Mouse (Mus musculus) T-helper 2 cell (primary cell): ENCODE data around the gene Dpysl5.
"Not testable (repeated sequence)": the region's sequence is repeated elsewhere in the genome, so short reads cannot be mapped to it uniquely, and the experiment has no call there.

ENCODE experiments used
- in situ Hi-C: fragments of 300-600 bp; cut with MboI, MseI; formaldehyde crosslinking; loops from one replicate; pipeline ENCODE4 v1.15.1; 2025; ENCODE audit warnings: high pct_unique_total_duplicates

Gene Dpysl5

GRCm38 (mm10) chr5:30711147-30712001 is at the start of gene Dpysl5:
TSS of gene Dpysl5 (plus strand) at chr5:30711564.
- in situ Hi-C loops: loop anchor here (5.0 kb wide), 1 partner anchor 66 kb away; no protein-coding TSS in a partner anchor

- in situ Hi-C loops: no loop called here
These were observed 46.0 kb upstream of the Dpysl5 start for GRCm38 (mm10) chr5:30665360-30665759.

GRCm38 (mm10) chr5:30665968-30666367 is 45.4 kb upstream of the Dpysl5 start:
- in situ Hi-C loops: no loop called here

- in situ Hi-C loops: no loop called here
These were observed 44.8 kb upstream of the Dpysl5 start, which contains the start of gene Cenpa for GRCm38 (mm10) chr5:30666391-30667195. TSS of gene Cenpa (plus strand) at chr5:30666777.

- in situ Hi-C loops: no loop called here
These were observed 44.1 kb upstream of the Dpysl5 start for GRCm38 (mm10) chr5:30667215-30667614.

GRCm38 (mm10) chr5:30667686-30668085 is 43.7 kb upstream of the Dpysl5 start:
- in situ Hi-C loops: no loop called here

- in situ Hi-C loops: no loop called here
These were observed 42.5 kb upstream of the Dpysl5 start for GRCm38 (mm10) chr5:30668637-30669495.

- in situ Hi-C loops: no loop called here
These were observed 41.9 kb upstream of the Dpysl5 start for GRCm38 (mm10) chr5:30669496-30669830.

- in situ Hi-C loops: no loop called here
These were observed 41.3 kb upstream of the Dpysl5 start for GRCm38 (mm10) chr5:30670091-30670490.

- in situ Hi-C loops: no loop called here
These were observed 37.4 kb upstream of the Dpysl5 start for GRCm38 (mm10) chr5:30674001-30674400.

- in situ Hi-C loops: no loop called here
These were observed 34.6 kb upstream of the Dpysl5 start for GRCm38 (mm10) chr5:30676800-30677199.

GRCm38 (mm10) chr5:30678069-30678468 is 33.3 kb upstream of the Dpysl5 start:
- in situ Hi-C loops: not testable (repeated sequence)

GRCm38 (mm10) chr5:30678722-30679296 is 32.6 kb upstream of the Dpysl5 start:
- in situ Hi-C loops: no loop called here

GRCm38 (mm10) chr5:30679593-30679992 is 31.8 kb upstream of the Dpysl5 start:
- in situ Hi-C loops: no loop called here

GRCm38 (mm10) chr5:30681970-30682369 is 29.4 kb upstream of the Dpysl5 start:
- in situ Hi-C loops: no loop called here

- in situ Hi-C loops: no loop called here
These were observed 28.3 kb upstream of the Dpysl5 start for GRCm38 (mm10) chr5:30682967-30683600.

- in situ Hi-C loops: no loop called here
These were observed 27.4 kb upstream of the Dpysl5 start for GRCm38 (mm10) chr5:30683993-30684392.

GRCm38 (mm10) chr5:30686781-30687180 is 24.6 kb upstream of the Dpysl5 start:
- in situ Hi-C loops: no loop called here

GRCm38 (mm10) chr5:30700361-30701000 is 10.9 kb upstream of the Dpysl5 start:
- in situ Hi-C loops: loop anchor here (5.0 kb wide), 1 partner anchor 97 kb away; no protein-coding TSS in a partner anchor

GRCm38 (mm10) chr5:30701373-30701772 is 10.0 kb upstream of the Dpysl5 start:
- in situ Hi-C loops: loop anchor here (5.0 kb wide), 1 partner anchor 96 kb away; no protein-coding TSS in a partner anchor
